Mouse (Mus musculus): ENCODE measurements around the gene Akirin1. TPM values are rescaled to one million over a fixed set of nuclear protein-coding genes. Genes with fewer than 3 reads are reported as not detected.

Gene Akirin1
- polyA plus RNA-seq, 1 experiment from 2014 or later = 104 TPM

Other genes starting within 250 kb of the Akirin1 start
- gene Macf1, start 66.0 kb downstream of the Akirin1 start, polyA plus RNA-seq (2014; fragmentation: Nextera tagmentation; extraction: Ambion mirVana) = 74.7 and 114 TPM in 2 replicates
- gene Ndufs5, start 32.1 kb downstream of the Akirin1 start, polyA plus RNA-seq (2014; fragmentation: Nextera tagmentation; extraction: Ambion mirVana) = 340 and 344 TPM in 2 replicates
- gene Rhbdl2, start 37.5 kb upstream of the Akirin1 start, polyA plus RNA-seq (2014; fragmentation: Nextera tagmentation; extraction: Ambion mirVana) = 0.46 and 0.86 TPM in 2 replicates
- gene 4933427I04Rik, start 109.3 kb upstream of the Akirin1 start, polyA plus RNA-seq (2014; fragmentation: Nextera tagmentation; extraction: Ambion mirVana) = 0.12 TPM in 1 of 2 replicates, not detected in the other
- 51.2 and 67.2 TPM in 2 replicates for gene Mycbp, start 154.5 kb upstream of the Akirin1 start, polyA plus RNA-seq (2014; fragmentation: Nextera tagmentation; extraction: Ambion mirVana)
- 55.0 and 55.2 TPM in 2 replicates for gene Rragc, start 167.1 kb upstream of the Akirin1 start, polyA plus RNA-seq (2014; fragmentation: Nextera tagmentation; extraction: Ambion mirVana)
- not detected in 2 replicates for gene 4930535I16Rik, start 167.7 kb upstream of the Akirin1 start, polyA plus RNA-seq (2014; fragmentation: Nextera tagmentation; extraction: Ambion mirVana)